Mouse (Mus musculus) C2C12 (cell line): ENCODE data around the gene Tppp3.

Source experiments
- CTCF ChIP-seq: IDR thresholded peaks from one replicate; pipeline ENCODE4 v1.5.1; 2011; ENCODE audit not compliant: control insufficient read depth, insufficient read depth, insufficient read length
- FOSL1 ChIP-seq: IDR thresholded peaks from one replicate; pipeline ENCODE4 v1.8.0; 2011; ENCODE audit warnings: mild to moderate bottlenecking, low read length; ENCODE audit not compliant: poor library complexity, insufficient read depth, severe bottlenecking
- MAX ChIP-seq: IDR thresholded peaks from one replicate; pipeline ENCODE4 v1.6.1; 2011; ENCODE audit warnings: mild to moderate bottlenecking, control low read depth
- MYOD1 ChIP-seq: IDR thresholded peaks from one replicate; pipeline ENCODE4 v1.6.1; 2011; ENCODE audit warnings: low read depth; ENCODE audit not compliant: control insufficient read depth, insufficient read length
- MYOG ChIP-seq: IDR thresholded peaks from one replicate; pipeline ENCODE4 v1.6.1; 2011; ENCODE audit not compliant: control insufficient read depth, insufficient read length; ENCODE audit errors: extremely low read depth
- USF1 ChIP-seq: IDR thresholded peaks from one replicate; pipeline ENCODE4 v1.6.1; 2011; ENCODE audit warnings: low read depth, mild to moderate bottlenecking, control low read depth, moderate library complexity

DNA sequence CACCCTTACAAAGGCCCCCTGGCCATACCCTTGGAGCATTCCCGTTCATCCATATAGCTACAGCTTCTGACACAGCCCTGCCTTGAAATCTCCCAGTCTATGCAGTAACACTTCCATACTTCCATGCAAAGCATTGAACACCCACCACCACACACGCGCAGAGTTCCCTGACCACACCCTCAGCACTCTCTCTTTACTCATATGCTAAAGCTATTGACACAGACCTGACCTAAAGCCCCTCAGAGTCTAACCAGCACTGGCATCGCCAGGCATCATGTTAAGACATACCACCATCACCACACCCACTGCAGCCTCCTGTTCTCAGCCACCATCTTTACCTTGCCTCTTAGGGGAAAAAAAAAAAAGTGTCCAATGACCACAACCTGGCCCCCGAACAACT lies 1.1 kb downstream of the Tppp3 start:
- no peak for TF ChIP-seq MYOG
- no peak for TF ChIP-seq CTCF
- no peak for TF ChIP-seq FOSL1
- TF ChIP-seq USF1 = no peak
- no peak for TF ChIP-seq MYOD1
- TF ChIP-seq MAX = no peak
